Mouse (Mus musculus): Measurements from ENCODE around the gene Pkig.

Pkig gene

DNA sequence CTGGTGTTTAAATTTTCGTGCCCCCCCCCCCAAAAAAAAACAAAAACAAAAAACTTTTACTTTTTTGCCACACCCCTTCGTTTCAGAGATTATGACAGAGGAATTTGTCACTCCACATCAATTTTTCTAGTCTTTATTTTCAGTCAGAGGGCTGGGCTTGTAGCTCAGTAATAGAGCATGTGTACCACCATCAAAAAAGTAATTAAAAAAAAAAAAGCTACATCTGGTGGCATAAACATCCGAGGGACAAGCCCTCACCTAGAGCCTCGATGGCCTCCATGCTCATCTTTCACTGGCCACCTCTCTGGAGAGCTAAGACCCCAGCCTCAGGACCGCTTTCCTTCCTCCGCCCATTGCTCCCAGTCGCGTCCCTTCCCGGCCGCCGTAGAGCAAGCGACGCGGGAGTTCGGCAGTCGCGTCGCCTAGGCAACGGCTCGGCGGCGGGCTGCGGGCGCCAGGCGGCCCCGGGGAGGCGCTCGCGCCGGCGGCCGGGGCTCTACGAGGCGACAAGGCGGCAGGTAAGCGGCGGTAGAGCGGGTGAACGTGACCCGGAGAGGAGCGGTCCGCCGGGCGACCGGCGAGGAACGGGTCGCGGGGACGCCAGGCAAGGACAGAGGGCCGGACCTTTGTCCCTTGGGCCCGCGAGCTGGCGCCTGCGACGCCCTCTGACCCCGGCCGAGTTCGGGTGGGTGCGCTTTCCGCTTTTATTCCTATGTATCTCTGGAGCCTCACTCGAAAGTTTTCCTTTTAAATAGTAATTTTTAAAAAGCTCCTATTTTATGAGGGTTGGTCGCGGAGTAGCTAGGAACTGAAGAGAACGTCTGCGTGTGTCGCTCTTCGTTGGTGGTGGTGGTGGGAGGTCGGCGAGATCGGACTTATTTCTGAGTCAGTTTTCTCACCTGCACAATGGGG lies at the start of gene Pkig:
TSS of gene Pkig (plus strand) at position 412 of the 912 bp plus-strand sequence.
- in situ Hi-C loops (cut with MboI) = no loop called here

DNA sequence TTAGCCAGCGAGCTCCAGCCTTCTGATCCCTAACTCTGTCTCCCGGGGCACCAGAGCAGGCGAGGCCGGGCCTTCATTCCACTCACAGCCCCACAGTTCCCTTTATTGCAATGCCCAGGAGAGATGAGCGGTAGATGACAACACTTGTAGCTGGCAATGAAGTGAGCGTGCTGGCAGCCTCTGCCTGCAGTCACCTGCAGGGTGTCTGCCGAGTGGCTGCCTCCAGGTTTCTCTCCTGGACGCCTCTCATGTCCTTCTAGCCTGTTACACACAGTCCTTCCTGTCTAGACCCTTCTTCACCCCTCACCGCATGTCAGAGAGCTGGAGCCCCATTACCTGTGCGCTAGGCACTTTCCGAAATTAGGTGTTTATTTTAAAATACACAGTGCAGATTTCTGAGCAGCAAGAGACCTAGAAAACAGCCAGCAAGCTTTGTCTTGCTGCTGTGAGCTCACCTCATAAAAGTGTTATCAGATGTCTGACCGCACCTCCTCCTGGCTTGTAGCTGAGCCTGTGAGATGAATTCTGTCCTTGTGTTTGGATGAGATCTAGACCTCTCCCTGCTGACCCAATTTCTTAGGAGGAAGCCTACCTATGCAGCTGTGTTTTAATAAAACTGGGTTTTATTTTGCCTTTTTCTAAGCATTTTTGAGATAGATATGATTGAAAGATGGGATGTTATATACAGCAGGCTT lies 48.8 kb upstream of the Pkig start:
- in situ Hi-C loops (cut with MboI) = loop anchor here (25.0 kb wide), 1 partner anchor 103 kb away; no protein-coding TSS in a partner anchor

DNA sequence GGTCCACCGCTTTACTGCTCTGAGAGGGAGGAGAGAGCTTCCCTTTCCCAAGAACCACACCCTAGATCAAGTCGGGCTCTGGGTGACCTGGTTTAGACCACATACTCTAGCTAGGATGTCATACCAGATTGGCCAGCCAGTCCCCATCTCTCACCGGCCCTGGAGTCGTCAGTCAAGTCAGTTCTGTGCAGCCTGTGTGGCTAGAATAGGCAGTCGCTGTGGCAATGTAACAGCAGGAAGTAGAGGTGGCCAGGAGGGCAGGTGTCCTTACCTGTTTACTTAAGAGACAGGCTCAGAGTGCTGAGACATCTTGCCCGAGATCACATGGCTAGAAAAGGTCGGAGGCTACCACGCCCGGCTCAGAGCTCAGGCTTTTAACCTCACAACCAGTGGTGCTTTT lies 47.0 kb upstream of the Pkig start:
- in situ Hi-C loops (cut with MboI) = loop anchor here (25.0 kb wide), 1 partner anchor 101 kb away; no protein-coding TSS in a partner anchor

DNA sequence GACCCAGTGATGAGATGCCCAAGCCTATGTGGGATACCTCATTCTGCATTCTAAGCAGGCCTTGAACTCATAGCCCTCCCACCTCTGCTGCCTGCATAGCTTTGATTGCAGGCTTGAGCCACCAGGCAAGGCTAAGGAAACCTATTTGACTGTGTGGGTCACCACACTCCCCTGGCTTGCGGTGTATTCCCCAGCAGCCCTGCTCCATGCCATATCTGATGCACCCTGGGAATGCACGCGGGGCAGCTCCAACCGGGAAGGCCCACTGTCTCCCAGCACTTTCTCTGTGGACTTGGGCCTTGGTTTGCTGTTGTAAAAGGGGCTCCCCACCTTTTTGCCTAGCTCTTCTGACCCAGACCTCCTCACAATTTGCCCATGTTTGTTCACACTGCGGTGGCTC lies 45.0 kb upstream of the Pkig start:
- in situ Hi-C loops (cut with MboI) = loop anchor here (25.0 kb wide), 1 partner anchor 99 kb away; no protein-coding TSS in a partner anchor

DNA sequence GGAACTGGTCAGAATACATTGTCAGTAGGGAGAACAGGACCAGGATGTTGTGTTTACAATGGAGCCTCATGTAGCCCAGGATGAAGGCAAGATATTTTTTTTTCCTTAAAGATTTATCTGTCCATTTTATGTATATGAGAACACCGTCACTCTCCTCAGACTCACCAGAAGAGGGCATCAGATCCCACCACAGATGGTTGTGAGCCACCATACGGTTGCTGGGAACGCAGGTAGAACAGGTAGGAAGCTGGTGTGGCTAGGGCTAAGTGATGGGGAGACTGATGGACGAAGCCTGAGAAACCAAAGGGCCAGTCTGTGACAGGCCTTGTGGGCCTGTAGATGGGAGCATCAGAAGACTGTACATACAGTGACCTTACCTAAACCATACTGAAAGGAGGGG lies 44.2 kb upstream of the Pkig start:
- in situ Hi-C loops (cut with MboI) = loop anchor here (25.0 kb wide), 1 partner anchor 98 kb away; no protein-coding TSS in a partner anchor

DNA sequence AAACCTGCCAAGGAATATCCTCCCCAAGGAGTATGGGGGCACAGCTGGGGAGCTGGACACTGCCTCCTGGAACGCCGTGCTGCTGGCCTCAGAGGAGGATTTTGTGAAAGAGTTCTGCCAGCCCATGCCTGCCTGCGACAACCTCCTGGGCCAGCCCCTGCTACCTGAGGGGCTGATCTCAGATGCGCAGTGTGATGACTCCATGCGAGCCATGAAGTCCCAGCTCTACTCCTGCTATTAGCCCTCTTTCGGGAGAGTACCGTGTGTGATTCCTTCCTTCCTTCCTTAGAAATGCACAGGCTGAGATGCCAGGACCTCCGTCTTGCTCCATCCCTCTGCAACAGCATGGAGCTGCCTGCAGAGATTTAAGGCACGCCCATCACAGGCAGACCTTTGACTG lies 42.8 kb upstream of the Pkig start:
- in situ Hi-C loops (cut with MboI) = loop anchor here (25.0 kb wide), 1 partner anchor 97 kb away; no protein-coding TSS in a partner anchor

DNA sequence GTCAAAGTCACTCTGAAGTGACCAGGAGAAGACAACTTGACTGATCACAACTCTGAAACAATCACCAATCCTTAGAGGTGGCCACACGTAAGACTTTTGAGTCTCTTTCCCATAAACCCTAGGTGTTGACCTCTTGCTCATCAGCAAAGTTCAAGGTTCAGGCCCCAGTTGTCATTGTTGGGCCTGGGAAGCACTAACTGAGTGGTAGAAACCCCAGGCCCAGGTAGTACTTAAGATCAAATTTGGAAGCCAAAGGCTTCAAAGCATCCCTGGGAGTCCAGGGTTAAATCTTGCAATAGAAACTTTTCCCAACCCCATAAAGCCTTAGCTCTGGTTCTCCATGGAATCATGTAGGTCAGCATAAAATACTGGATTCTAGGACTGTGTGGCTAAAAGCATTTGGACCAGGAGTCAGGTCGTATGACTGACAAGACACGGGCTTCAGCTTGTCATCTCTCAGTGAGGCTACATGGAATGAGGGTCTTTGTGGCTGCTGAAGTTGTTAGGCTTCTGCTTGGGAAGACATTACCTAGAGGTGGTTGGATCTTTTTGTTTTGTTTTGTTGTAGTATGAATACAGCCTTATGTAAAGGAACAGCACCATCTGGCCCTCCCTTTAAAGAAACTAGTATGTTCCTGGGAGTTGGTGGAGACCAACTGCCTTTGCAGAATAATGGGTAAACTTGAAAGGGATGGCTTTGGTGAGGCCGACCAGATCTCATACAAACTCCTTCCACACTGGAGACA lies 42.1 kb upstream of the Pkig start:
- in situ Hi-C loops (cut with MboI) = loop anchor here (25.0 kb wide), 1 partner anchor 96 kb away; no protein-coding TSS in a partner anchor

DNA sequence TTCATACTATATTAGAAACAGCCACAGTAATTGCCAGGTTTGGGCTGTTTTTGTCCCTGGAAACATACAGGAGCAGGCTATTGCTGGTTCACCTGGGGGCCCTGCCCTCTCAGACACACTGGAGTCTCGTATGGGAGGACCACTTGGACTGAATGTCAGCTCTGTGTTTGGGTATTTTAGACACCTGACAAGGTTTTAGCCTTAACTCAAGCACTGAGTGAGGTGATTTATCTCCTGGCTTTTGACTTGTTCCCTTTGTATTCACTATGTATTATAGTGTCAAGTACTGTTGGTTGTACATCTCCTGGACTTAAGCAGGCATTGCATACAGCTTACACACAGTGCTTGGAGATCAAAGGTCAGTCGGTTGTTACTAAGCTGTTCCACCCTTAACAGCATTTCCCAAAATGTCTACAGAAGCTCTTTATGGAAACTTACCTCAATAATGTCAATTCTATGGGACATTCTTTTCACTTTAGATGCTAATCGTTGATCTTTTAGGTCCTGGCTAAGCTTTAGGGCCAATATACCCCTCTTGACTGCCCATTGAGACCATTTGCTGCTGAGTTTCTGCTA lies 41.4 kb upstream of the Pkig start:
- in situ Hi-C loops (cut with MboI) = loop anchor here (25.0 kb wide), 1 partner anchor 96 kb away; no protein-coding TSS in a partner anchor

DNA sequence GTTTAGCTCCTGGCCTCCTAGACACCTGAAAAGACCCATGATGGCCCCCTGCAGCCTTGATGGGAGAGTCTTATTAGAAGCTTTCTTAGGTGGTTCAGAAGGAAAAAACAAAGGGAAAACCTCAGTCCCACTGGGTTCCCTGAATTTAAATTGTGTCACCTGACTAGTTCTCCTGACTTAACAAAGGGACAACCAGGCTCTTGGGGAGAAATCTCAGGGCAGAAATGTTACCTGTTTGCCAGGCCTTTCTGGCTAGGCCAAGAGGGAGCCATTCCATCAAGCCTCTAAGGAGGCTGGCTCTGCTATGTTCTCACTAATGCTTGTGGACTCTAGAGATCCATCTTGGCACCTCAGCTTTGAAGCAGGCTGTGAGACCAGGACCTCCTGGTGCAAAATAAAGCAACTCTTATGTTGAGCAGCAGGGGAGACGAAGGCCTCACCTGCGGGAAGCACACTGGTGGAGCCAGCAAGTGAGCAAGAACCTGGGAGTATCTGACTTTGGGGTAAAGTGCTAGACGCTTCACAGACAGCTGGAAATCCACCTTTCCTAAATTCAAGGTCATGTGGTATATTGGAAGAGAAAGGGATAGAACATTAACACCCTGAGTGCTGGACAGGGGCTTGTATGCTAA lies 40.8 kb upstream of the Pkig start:
- in situ Hi-C loops (cut with MboI) = loop anchor here (25.0 kb wide), 1 partner anchor 95 kb away; no protein-coding TSS in a partner anchor

DNA sequence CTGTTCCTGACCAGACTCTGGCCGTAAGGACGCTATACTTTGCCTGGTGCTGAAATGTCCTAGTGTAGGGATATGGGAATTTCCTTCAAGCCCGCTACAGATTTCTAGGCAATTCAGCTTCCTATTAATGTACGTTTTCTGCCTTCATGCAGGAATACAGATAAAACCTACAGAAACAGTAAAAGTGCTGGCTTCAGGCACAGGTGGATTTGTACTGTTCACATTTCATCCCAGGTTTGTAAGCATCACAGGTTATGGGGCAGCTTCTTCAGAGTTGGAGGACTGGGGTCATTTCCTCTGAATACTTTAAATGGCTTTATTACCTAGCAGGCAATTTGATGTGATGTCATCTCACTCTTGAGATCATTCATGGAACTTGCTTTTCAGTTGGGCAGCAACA lies 40.3 kb upstream of the Pkig start:
- in situ Hi-C loops (cut with MboI) = loop anchor here (25.0 kb wide), 1 partner anchor 94 kb away; no protein-coding TSS in a partner anchor

DNA sequence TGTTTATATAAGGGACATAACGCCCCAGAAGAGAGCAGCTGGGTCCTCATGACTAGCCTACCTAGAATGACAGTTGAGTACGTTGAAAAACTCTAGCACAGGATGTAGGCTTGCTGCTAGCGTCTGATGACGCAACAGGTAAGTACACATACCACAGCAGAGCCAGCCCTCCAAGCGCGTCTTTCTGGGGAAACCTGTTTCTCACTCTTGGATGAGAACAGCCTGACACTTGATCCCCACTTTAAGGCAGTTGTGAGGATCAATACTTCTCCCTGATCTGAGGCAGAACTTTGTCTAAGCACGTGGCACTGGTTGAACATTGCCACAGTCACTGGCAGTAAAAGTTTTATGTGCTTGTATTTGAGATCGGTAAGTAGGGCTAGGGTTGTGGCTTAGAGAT lies 37.7 kb upstream of the Pkig start:
- in situ Hi-C loops (cut with MboI) = loop anchor here (25.0 kb wide), 1 partner anchor 92 kb away; no protein-coding TSS in a partner anchor

DNA sequence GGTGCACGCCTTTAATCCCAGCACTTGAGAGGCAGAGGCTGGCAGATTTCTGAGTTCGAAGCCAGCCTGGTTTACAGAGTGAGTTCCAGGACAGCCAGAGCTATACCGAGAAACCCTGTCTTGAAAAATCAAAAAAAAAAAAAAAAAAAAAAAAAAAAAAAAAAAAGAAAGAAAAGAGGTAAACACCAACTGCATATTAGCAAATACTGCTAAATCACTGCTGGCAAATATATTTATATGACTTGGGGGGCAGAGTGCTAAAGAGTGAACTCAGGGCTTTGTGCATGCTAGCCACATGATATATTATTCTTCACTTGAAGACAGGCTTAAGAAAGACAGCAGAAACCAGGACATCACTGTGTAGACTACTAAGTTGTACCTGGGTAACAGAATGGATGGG lies 36.8 kb upstream of the Pkig start:
- in situ Hi-C loops (cut with MboI) = loop anchor here (25.0 kb wide), 1 partner anchor 91 kb away; no protein-coding TSS in a partner anchor

DNA sequence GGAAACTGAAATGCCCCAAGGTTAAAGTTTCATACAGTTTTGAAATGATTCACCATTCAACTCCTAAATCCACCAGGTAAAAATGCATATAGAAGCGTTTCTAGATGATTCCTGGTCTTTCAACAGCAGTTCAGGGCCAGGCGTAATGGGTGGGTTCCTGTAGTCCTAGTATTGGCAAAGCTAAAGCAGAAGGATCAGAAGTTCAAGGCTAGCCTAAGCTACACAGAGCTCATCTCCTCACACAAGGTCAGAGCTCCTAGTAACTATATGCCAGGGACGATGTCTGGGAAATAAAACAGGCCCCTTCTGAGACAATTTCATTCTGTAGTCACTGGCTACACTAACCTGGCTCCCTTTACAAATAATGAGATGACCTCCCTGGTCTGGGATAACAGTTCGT lies 27.0 kb upstream of the Pkig start:
- in situ Hi-C loops (cut with MboI) = no loop called here

DNA sequence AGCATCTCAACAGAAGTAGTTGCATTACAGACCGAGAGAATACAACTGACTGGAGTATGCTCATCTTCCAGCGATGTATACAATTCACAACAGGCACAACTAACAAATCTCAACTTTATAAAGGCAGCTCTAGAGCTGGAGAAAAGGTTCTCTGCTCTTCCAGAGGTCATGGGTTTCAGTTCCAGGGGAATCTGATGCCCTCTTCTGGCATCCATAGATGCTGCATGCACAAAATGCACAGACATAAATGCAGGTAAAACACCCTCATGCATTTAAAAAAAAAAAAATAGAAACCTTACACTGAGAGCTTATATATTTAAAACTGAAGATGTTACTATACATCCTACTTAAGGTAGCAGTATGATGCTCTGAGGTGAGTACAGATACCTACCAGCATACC lies 26.5 kb upstream of the Pkig start:
- in situ Hi-C loops (cut with MboI) = no loop called here

DNA sequence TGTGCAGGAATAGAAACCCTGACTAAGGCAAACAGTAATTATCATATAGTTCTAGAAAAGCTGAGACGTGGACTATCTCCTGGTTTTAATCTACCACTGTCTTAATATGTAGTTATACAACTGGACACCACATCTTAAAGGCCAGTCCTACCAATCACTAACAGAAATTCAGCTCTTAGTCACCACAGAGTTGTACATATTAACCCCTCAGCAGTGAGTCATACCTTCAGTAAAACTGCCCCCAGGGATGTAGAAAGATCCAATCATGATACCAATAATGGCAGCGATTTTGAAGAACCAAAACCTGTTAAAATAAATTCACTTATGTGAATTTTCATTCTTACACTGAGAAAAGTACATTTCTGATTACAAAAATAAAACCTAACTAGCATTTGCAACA lies 24.0 kb upstream of the Pkig start:
- in situ Hi-C loops (cut with MboI) = no loop called here

DNA sequence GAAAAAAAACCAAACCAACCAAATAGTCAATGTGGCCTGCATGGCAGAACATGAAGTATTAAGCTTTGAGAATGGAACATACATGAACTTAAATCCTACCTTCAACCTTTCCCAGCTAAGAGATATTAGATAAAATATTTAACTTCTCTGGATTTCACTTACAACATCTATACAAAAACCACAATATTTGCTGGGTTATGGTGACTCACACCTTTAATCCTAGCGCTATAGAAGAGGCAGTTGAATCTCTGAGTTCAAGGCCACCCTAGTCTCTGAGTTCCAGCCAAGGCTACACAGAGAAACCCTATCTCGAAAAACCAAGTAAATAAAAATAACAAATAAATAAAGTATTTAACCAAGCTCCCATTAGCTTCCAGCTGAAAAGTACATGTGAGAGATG lies 22.1 kb upstream of the Pkig start:
- in situ Hi-C loops (cut with MboI) = no loop called here

DNA sequence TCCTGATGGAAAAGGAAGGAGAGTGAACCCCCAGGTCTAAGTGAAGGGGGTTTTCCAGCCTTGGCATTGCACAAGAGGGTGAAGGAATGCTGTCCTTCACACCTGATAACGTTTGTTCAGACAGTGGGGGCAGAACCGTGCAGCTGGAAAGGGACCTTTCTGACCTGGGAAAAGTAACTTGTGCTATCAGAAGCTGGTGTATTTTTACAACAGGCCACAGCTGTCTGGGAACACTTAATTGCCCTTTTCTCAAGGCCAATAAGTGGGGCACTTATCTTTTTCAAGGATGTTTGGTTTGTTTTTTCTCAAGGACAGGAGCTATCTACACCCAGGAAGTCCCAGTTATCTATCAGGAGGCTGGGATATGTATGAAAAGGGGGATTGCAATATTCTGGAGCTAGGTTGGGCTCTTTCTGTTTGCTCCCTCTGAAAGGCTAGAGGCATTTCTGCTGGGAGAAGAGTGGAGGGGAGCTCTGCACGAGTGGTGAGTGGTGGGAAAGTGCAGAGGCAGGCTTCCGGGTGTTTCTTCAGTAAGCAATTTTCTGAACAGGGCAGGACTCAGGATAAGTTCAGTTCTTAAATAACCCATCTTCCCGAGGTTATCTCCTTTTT lies 20.4 kb upstream of the Pkig start:
- in situ Hi-C loops (cut with MboI) = no loop called here

DNA sequence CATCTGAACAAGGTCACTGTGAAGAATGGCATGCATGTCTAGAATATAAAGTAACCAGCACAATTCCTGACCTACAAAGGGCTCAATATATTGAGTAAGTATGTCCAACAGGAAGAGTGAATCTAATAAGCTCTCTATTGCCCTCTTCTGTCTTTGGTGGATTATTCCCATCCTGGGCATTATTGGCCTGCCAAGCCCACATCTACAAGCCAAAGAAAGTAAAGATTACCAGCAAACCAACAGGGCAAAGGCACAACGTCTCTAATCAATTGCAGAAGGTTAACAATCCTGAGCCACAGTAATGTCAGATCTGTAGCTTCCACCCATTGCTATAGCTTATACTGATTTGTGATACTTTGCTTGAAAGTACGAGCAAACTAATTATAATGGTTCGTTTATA lies 17.7 kb upstream of the Pkig start:
- in situ Hi-C loops (cut with MboI) = no loop called here

DNA sequence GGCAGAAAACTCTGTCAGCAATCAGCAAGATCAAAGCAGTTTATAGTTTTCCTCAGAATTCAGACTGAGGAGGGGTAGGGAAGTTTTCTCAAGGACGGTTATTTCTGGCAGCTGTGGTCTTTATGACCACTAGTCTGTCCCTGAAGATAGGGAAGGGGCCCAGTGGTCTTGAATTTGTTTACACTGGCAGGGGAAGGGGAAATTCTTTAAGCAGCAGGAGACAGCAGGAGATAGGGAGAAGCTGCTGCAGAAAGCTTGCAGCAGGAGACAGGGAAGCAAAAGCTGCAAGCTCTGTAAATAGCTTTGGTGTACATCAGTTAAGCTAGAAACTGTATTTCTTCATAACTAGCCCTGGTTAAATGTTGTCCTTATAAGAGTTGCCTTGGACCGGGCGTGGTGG lies 16.5 kb upstream of the Pkig start:
- in situ Hi-C loops (cut with MboI) = no loop called here
